Mouse (Mus musculus) small intestine, adult 2 months (tissue): ENCODE results near the gene Fam210b.

ENCODE experiments used
- CTCF ChIP-seq: fragments of 200-500 bp; IDR thresholded peaks from 2 replicates; pipeline ENCODE4 v1.5.1; 2012; ENCODE audit warnings: low read depth, mild to moderate bottlenecking, control low read depth, inconsistent platforms, low read length, moderate library complexity, mixed read lengths; ENCODE audit not compliant: insufficient replicate concordance, insufficient read length; ENCODE audit errors: extremely low read depth
- POLR2A ChIP-seq: fragments of 200-500 bp; IDR thresholded peaks from 2 replicates; pipeline ENCODE4 v1.6.1; 2012; ENCODE audit warnings: low read depth, mild to moderate bottlenecking, control low read depth, inconsistent platforms, low read length, moderate library complexity

DNA sequence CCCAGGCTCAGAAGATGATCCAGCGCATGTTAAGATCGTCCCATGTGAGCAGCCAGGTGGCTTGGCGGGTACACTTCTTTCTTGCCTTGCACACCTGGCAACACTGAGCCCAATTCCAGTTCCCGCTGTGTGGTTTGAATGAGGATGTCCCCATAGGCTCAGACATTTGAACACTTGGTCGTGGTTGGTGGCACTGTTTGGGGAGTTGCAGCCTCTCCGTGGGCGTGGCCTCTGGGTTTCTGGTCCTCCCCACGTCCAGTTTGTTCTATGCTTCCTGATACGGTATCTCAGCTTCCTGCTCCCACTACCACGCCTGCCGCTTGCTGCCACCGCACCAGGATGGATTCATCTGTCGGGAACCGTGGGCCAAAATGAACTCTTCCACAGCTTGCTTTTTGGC is 4.4 kb downstream of the Fam210b start:
- TF ChIP-seq CTCF: no peak
- TF ChIP-seq POLR2A: no peak
